Mouse (Mus musculus): ENCODE data around the gene Ceacam1. TPM values are rescaled to one million over a fixed set of nuclear protein-coding genes. Genes with fewer than 3 reads are reported as not detected.
"Not testable (repeated sequence)": the region's sequence is repeated elsewhere in the genome, so short reads cannot be mapped to it uniquely, and the experiment has no call there.

The Ceacam1 gene
- polyA plus RNA-seq, 1 experiment: 32.1 TPM

DNA sequence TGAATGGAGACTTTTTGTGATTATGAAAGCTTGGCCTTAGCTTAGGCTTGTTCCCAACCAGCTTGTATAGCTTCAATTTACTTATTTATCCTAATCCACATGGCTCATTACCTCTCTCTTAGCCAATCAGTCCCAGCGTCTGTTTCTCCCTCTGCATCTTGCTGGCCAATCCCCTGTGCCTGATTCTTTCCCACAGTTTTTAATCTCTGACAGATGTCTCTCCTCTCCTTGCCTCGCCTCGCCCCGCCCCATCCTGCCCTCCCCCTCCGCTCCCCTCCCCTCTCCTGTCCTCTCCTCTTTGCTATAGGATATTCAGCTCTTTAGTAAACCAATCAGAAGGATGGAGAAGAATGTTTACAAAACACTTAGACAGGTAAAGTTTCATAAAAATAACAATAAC is 7.7 kb upstream of the Ceacam1 start:
- no peak overlapping the region for H3K4me3 ChIP-seq (ENCODE audit: insufficient read depth, low read depth, low read length)
- H3K4me1 ChIP-seq (ENCODE audit: control insufficient read depth, insufficient read depth, low read length): peaks cover 6% of the 10 kb centered on the region; the same call in 1 of the 2 replicates
- H3K27me3 ChIP-seq (replicated peaks; ENCODE audit: control insufficient read depth, insufficient read depth, low read length): no peaks in the 10 kb centered on the region
- TF ChIP-seq CTCF (conservative IDR thresholded peaks at IDR 0.05; ENCODE audit: insufficient read depth, insufficient read length, low read depth, low read length) (no peak), POLR2A (IDR thresholded peaks at IDR 0.05; ENCODE audit: low read depth, low read length) (no peak)
- H3K27ac ChIP-seq (ENCODE audit: insufficient read depth, low read depth, low read length): no peak overlapping the region
- H3K36me3 ChIP-seq (ENCODE audit: control insufficient read depth, insufficient read depth, low read length): no peaks in the 10 kb centered on the region
- DNase-seq: no peak
- WGBS: 73% methylated on average over 5 of the region's 5 CpGs

DNA sequence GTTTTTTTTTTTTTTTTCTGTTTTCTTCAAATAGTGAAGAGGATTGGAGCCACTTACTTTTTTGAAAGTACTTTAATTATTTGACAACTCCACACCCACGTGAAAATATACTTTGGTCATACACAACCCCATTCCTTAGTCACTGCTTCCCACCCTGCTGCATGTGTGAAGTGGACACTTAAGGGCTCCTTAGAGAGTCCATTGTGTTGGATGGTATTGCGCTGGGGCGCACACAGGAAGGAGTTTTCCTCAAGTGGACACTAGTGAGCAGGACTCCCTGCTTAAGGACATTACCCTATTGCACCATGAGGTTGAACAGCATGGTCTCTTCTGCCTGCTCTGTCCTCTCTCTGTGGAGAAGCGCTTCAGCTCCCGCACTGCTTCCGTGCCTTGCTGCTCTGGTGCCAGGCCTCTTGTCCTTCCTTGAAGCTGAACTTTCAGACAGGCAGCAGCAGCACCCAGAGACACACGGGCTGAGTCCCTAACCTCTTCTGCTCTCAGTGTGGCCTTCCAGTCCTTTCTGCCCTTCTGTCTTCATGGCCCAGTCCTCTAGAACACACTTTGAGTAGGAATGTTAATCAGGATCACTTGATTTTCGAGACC is 5.8 kb upstream of the Ceacam1 start:
- DNase-seq: no peak
- Histone ChIP-seq H3K36me3 (ENCODE audit: control insufficient read depth, insufficient read depth, low read length) (no peaks in the 10 kb centered on the region), H3K4me3 (ENCODE audit: insufficient read depth, low read depth, low read length) (no peak overlapping the region), H3K27me3 (replicated peaks; ENCODE audit: control insufficient read depth, insufficient read depth, low read length) (no peaks in the 10 kb centered on the region), H3K4me1 (ENCODE audit: control insufficient read depth, insufficient read depth, low read length) (peaks cover 2% of the 10 kb centered on the region; the same call in 1 of the 2 replicates), H3K27ac (ENCODE audit: insufficient read depth, low read depth, low read length) (no peak overlapping the region)
- 78% methylated on average over 8 of the region's 8 CpGs for WGBS
- TF ChIP-seq CTCF (conservative IDR thresholded peaks at IDR 0.05; ENCODE audit: insufficient read depth, insufficient read length, low read depth, low read length): no peak
- TF ChIP-seq POLR2A (IDR thresholded peaks at IDR 0.05; ENCODE audit: low read depth, low read length): no peak

DNA sequence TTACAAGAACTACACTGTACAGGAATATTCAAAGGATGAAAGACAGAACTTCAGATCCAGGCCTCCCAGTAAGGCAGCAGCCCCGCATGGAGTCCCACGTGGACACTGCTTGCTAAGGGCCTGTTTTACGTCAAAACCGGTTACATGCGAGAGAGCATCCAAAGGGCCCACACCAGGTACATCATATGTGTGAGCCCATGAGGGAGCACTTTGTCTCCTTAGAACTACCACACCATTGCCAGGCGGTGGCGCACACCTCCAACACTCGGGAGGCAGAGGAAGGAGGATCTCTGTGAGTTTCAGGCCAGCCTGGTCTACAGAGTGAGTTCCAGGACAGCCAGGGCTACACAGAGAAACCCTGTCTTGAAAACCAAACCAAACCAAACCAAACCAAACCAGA is 3.4 kb upstream of the Ceacam1 start:
- not testable (repeated sequence) for H3K27me3 ChIP-seq (replicated peaks; ENCODE audit: control insufficient read depth, insufficient read depth, low read length); H3K4me3 ChIP-seq (ENCODE audit: insufficient read depth, low read depth, low read length); H3K4me1 ChIP-seq (ENCODE audit: control insufficient read depth, insufficient read depth, low read length); DNase-seq; H3K27ac ChIP-seq (ENCODE audit: insufficient read depth, low read depth, low read length); H3K36me3 ChIP-seq (ENCODE audit: control insufficient read depth, insufficient read depth, low read length)
- whole genome bisulfite sequencing: 74% methylated on average over 8 of the region's 8 CpGs
- peak; percentile 48 for TF ChIP-seq CTCF (conservative IDR thresholded peaks at IDR 0.05; ENCODE audit: insufficient read depth, insufficient read length, low read depth, low read length)

DNA sequence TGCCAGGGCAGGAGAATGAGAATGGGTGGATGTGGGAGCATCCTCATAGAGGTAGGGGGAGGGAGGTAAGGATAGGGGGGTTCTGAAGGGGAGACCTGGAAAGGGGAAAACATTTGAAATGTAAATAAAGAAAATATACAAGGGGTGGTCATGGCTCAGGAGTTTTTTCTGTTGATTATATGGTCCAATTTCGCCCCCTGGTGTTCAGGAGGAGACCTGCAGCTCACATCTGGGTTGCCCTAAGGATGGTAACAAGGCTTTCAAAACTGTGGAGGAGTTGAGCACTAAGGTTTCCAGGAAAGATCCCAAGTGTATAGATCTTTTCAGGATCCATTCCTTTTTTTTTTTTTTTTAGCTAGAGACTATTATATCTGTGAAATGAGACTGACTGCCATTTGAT is 2.0 kb upstream of the Ceacam1 start:
- H3K27ac ChIP-seq (ENCODE audit: insufficient read depth, low read depth, low read length): no peak overlapping the region
- TF ChIP-seq CTCF (conservative IDR thresholded peaks at IDR 0.05; ENCODE audit: insufficient read depth, insufficient read length, low read depth, low read length): peak; percentile 66
- TF ChIP-seq POLR2A (IDR thresholded peaks at IDR 0.05; ENCODE audit: low read depth, low read length): no peak
- WGBS: 0% methylated on average over 1 of the region's 1 CpGs
- no peaks in the 10 kb centered on the region for H3K27me3 ChIP-seq (replicated peaks; ENCODE audit: control insufficient read depth, insufficient read depth, low read length)
- peak; percentile 71 for DNase-seq
- peaks cover 4% of the 10 kb centered on the region; the same call in 1 of the 2 replicates for H3K4me1 ChIP-seq (ENCODE audit: control insufficient read depth, insufficient read depth, low read length)
- no peak overlapping the region for H3K4me3 ChIP-seq (ENCODE audit: insufficient read depth, low read depth, low read length)
- no peaks in the 10 kb centered on the region for H3K36me3 ChIP-seq (ENCODE audit: control insufficient read depth, insufficient read depth, low read length)

DNA sequence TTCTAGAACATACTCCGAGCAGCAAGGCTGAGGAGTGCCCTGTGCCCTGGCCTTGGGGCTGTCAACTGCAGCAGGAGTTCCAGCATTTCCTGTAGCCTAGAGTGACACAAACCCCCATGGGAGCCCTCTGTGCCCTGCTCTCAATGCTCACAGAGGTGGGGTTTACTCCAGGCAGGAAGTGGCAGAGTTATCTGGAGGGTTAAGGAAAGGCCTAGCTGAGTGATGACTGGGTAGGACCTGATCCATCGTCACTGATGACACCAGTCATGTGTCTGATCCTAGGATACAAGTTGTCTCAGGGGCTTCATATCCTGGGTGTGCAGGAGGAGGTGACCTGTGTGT is 320 bp upstream of the Ceacam1 start:
- H3K4me3 ChIP-seq (ENCODE audit: insufficient read depth, low read depth, low read length); H3K36me3 ChIP-seq (ENCODE audit: control insufficient read depth, insufficient read depth, low read length); DNase-seq; H3K27me3 ChIP-seq (replicated peaks; ENCODE audit: control insufficient read depth, insufficient read depth, low read length); H3K4me1 ChIP-seq (ENCODE audit: control insufficient read depth, insufficient read depth, low read length); H3K27ac ChIP-seq (ENCODE audit: insufficient read depth, low read depth, low read length): not testable (repeated sequence)
- WGBS: 37% methylated on average over 2 of the region's 2 CpGs

DNA sequence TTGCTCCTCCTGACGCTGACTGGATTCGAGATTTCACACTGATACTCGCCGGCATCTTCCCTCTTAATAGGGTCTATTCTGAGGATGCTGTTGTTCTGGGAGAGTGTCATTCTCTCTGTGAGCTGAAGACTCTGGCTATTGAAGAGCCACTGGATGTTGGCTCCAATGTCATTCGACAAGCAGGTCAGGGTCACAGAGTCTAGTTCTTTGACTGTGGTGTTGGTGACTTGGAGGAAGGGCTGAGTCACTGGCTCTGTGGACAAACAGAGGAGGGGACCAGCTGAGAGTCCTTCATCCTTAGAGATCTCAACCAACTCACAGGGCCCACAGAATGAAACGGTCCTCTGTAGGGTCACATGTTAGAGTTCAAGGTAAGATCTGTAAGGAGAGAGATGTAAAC is 5.6 kb downstream of the Ceacam1 start:
- not testable (repeated sequence) for DNase-seq; H3K4me1 ChIP-seq (ENCODE audit: control insufficient read depth, insufficient read depth, low read length); H3K27ac ChIP-seq (ENCODE audit: insufficient read depth, low read depth, low read length); H3K4me3 ChIP-seq (ENCODE audit: insufficient read depth, low read depth, low read length); H3K27me3 ChIP-seq (replicated peaks; ENCODE audit: control insufficient read depth, insufficient read depth, low read length); H3K36me3 ChIP-seq (ENCODE audit: control insufficient read depth, insufficient read depth, low read length)
- WGBS: 86% methylated on average over 6 of the region's 6 CpGs

DNA sequence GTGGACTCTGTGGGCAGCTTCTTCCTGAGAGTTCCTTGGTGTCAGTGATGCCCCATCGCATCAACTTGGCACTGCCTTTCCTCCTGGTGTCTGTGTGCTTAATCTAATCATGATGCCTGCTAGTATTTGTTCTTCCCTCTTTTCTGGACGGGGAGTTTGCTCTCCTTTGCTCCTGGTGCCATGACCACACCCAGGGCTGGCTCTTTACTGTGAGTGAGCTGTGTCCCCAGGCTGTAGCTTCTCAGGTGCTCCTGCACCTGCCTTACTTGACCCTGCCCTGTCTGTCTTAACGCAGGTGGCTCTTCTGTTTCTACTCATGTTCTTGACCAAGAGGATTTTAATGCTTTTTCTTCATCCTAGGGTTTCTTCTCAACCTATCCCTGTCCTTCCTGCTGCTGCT is 11.8 kb downstream of the Ceacam1 start:
- not testable (repeated sequence) for DNase-seq; H3K27me3 ChIP-seq (replicated peaks; ENCODE audit: control insufficient read depth, insufficient read depth, low read length); H3K36me3 ChIP-seq (ENCODE audit: control insufficient read depth, insufficient read depth, low read length); H3K27ac ChIP-seq (ENCODE audit: insufficient read depth, low read depth, low read length); H3K4me3 ChIP-seq (ENCODE audit: insufficient read depth, low read depth, low read length); H3K4me1 ChIP-seq (ENCODE audit: control insufficient read depth, insufficient read depth, low read length)
- WGBS: 80% methylated on average over 3 of the region's 3 CpGs

DNA sequence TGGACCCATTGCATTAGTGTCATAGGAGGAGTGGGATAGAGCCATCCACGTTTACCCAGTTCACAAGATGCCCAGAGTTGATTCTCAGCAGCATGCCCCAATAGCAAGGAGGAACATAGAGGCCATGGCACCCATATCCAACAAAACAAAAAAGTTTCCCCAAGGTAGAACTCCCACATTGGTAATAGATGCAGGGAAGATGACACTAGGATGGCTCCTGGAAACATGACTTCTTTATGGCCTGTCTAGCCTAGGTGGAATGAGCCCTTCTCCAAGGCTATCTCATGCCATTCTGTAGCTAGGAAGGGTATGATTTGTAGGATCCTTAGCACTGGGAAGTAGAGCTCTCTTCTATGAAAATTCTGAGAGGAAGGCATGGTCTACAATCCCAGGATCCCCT is 12.4 kb downstream of the Ceacam1 start:
- no peak overlapping the region for H3K27ac ChIP-seq (ENCODE audit: insufficient read depth, low read depth, low read length)
- H3K27me3 ChIP-seq (replicated peaks; ENCODE audit: control insufficient read depth, insufficient read depth, low read length): no peaks in the 10 kb centered on the region
- H3K36me3 ChIP-seq (ENCODE audit: control insufficient read depth, insufficient read depth, low read length): no peaks in the 10 kb centered on the region
- WGBS: 82% methylated on average over 1 of the region's 1 CpGs
- H3K4me1 ChIP-seq (ENCODE audit: control insufficient read depth, insufficient read depth, low read length): peaks cover 3% of the 10 kb centered on the region; the same call in 1 of the 2 replicates
- TF ChIP-seq POLR2A (IDR thresholded peaks at IDR 0.05; ENCODE audit: low read depth, low read length) (no peak), CTCF (conservative IDR thresholded peaks at IDR 0.05; ENCODE audit: insufficient read depth, insufficient read length, low read depth, low read length) (no peak)
- no peak for DNase-seq
- no peak overlapping the region for H3K4me3 ChIP-seq (ENCODE audit: insufficient read depth, low read depth, low read length)

DNA sequence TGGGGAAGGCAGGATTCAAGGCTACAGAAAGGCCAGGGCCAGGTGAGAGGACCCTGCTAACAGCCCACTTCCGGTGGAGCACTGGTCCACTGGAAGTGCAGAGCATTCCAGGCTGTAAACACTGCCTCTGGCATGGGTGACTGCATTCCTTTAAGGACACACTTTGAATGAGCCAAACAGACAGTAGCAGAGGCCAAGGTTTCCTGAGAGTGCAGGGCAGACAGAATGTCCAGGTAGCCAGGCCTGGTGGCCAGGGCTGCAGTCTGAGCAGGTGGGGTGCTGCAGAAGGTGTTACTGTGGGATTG is 15.4 kb downstream of the Ceacam1 start:
- not testable (repeated sequence) for H3K27ac ChIP-seq (ENCODE audit: insufficient read depth, low read depth, low read length); H3K4me3 ChIP-seq (ENCODE audit: insufficient read depth, low read depth, low read length); DNase-seq

DNA sequence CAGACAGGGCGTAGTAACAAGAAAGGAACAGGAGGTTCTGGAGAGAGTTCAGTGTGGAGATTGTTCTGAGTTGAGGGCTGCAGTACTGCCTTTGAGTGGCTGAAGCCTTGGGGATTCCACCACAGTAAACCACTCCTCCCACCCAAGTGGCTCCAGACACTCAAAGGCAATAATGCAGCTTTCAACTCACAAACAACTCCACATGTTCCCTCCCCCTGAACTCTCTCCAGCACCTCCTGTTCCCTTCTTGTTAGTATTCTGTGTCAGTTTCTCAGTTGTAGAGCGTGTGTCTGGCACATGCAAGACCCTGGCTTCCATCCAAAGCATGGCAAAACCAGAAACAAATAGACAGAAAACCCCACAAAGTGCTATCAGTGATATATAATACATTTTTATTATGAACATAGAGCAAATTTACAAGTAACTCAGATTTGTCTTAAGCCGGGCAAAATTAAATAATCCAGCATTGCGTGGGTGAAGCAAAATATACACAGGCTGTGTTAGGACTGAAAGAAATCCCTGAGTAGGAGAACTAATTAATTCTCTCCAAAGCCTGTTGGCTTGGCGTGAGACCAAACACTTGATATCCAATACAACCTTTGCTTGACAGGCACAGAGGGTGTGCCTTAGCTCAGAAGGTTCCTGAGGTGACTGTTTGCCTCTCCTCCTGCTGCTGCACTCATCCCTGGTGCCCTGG is 15.9 kb downstream of the Ceacam1 start:
- H3K27ac ChIP-seq (ENCODE audit: insufficient read depth, low read depth, low read length); H3K4me3 ChIP-seq (ENCODE audit: insufficient read depth, low read depth, low read length); H3K36me3 ChIP-seq (ENCODE audit: control insufficient read depth, insufficient read depth, low read length); H3K4me1 ChIP-seq (ENCODE audit: control insufficient read depth, insufficient read depth, low read length); H3K27me3 ChIP-seq (replicated peaks; ENCODE audit: control insufficient read depth, insufficient read depth, low read length): not testable (repeated sequence)
- WGBS: 29% methylated on average over 4 of the region's 5 CpGs
- peak; percentile 55 for DNase-seq

More for the DNA sequence above, 15.4 kb downstream of the Ceacam1 start:
- H3K4me1 ChIP-seq (ENCODE audit: control insufficient read depth, insufficient read depth, low read length); H3K36me3 ChIP-seq (ENCODE audit: control insufficient read depth, insufficient read depth, low read length); H3K27me3 ChIP-seq (replicated peaks; ENCODE audit: control insufficient read depth, insufficient read depth, low read length): not testable (repeated sequence)
- WGBS: no CpG with 5 or more reads among the region's 1 CpGs
